Mouse (Mus musculus): ENCODE measurements at regions not wholly inside any gene's neighbourhood (a gene's known extent, or its start where the extent isn't known, plus 50 kb on each side); places are given as distances from the start of the nearest gene placed in this dataset.

- Histone ChIP-seq H3K9me3 (ENCODE audit: control insufficient read depth, low read length) (no peaks in the 10 kb centered on the region), H3K4me1 (replicated peaks; ENCODE audit: control insufficient read depth, insufficient read depth) (no peaks in the 10 kb centered on the region), H3K27me3 (ENCODE audit: control insufficient read depth, insufficient read depth, low read length) (no peaks in the 10 kb centered on the region), H3K9ac (ENCODE audit: low read length) (no peak overlapping the region), H3K27ac (replicated peaks) (no peak overlapping the region), H3K36me3 (ENCODE audit: control insufficient read depth, insufficient read depth, low read length) (no peaks in the 10 kb centered on the region), H3K4me3 (ENCODE audit: low read depth, low read length) (no peak overlapping the region), H3K4me2 (replicated peaks; ENCODE audit: low read depth) (no peak overlapping the region)
- DNase-seq (ENCODE audit: low spot score) (no peak), ATAC-seq (ENCODE audit: low FRiP score, low TSS enrichment) (no peak)
- TF ChIP-seq CTCF (IDR thresholded peaks at IDR 0.05; ENCODE audit: low read depth) (no peak), EP300 (optimal IDR thresholded peaks at IDR 0.05) (no peak)
- WGBS: 87% methylated on average over 3 of the region's 3 CpGs
Observed at GRCm38 (mm10) chr9:67129095-67129494, 79.9 kb upstream of the Tpm1 start.

GRCm38 (mm10) chr9:67121691-67122090 is 72.5 kb upstream of the Tpm1 start:
- 72% methylated on average over 7 of the region's 7 CpGs for WGBS
- peak; percentile 84 for ATAC-seq (ENCODE audit: low FRiP score, low TSS enrichment)

GRCm38 (mm10) chr9:67118880-67119644 is 69.9 kb upstream of the Tpm1 start:
- Histone ChIP-seq H3K4me1 (replicated peaks; ENCODE audit: control insufficient read depth, insufficient read depth) (no peaks in the 10 kb centered on the region), H3K27ac (replicated peaks) (no peak overlapping the region), H3K9me3 (ENCODE audit: control insufficient read depth, low read length) (no peaks in the 10 kb centered on the region), H3K9ac (ENCODE audit: low read length) (no peak overlapping the region), H3K36me3 (ENCODE audit: control insufficient read depth, insufficient read depth, low read length) (no peaks in the 10 kb centered on the region), H3K4me2 (replicated peaks; ENCODE audit: low read depth) (no peak overlapping the region), H3K4me3 (ENCODE audit: low read depth, low read length) (no peak overlapping the region), H3K27me3 (ENCODE audit: control insufficient read depth, insufficient read depth, low read length) (no peaks in the 10 kb centered on the region)
- no peak for ATAC-seq (ENCODE audit: low FRiP score, low TSS enrichment)
- 72% methylated on average over 6 of the region's 6 CpGs for WGBS
- TF ChIP-seq CTCF (IDR thresholded peaks at IDR 0.05; ENCODE audit: low read depth): no peak
- no peak for TF ChIP-seq EP300 (optimal IDR thresholded peaks at IDR 0.05)
- DNase-seq (ENCODE audit: low spot score): no peak

More at GRCm38 (mm10) chr9:67121691-67122090, 72.5 kb upstream of the Tpm1 start:
- no peak for TF ChIP-seq EP300 (optimal IDR thresholded peaks at IDR 0.05)
- TF ChIP-seq CTCF (IDR thresholded peaks at IDR 0.05; ENCODE audit: low read depth): no peak
- Histone ChIP-seq H3K4me1 (replicated peaks; ENCODE audit: control insufficient read depth, insufficient read depth) (no peaks in the 10 kb centered on the region), H3K9me3 (ENCODE audit: control insufficient read depth, low read length) (no peaks in the 10 kb centered on the region), H3K4me2 (replicated peaks; ENCODE audit: low read depth) (no peak overlapping the region), H3K27me3 (ENCODE audit: control insufficient read depth, insufficient read depth, low read length) (no peaks in the 10 kb centered on the region), H3K4me3 (ENCODE audit: low read depth, low read length) (no peak overlapping the region), H3K27ac (replicated peaks) (peak overlapping the region; percentile 31; the same call in 1 of the 2 replicates), H3K9ac (ENCODE audit: low read length) (no peak overlapping the region), H3K36me3 (ENCODE audit: control insufficient read depth, insufficient read depth, low read length) (no peaks in the 10 kb centered on the region)
- DNase-seq (ENCODE audit: low spot score): peak; percentile 73

GRCm38 (mm10) chr9:67118429-67118828 is 69.2 kb upstream of the Tpm1 start:
- ATAC-seq (ENCODE audit: low FRiP score, low TSS enrichment) (no peak), DNase-seq (ENCODE audit: low spot score) (no peak)
- Histone ChIP-seq H3K27ac (replicated peaks) (no peak overlapping the region), H3K9ac (ENCODE audit: low read length) (no peak overlapping the region), H3K36me3 (ENCODE audit: control insufficient read depth, insufficient read depth, low read length) (no peaks in the 10 kb centered on the region), H3K9me3 (ENCODE audit: control insufficient read depth, low read length) (no peaks in the 10 kb centered on the region), H3K4me3 (ENCODE audit: low read depth, low read length) (no peak overlapping the region), H3K27me3 (ENCODE audit: control insufficient read depth, insufficient read depth, low read length) (no peaks in the 10 kb centered on the region), H3K4me2 (replicated peaks; ENCODE audit: low read depth) (no peak overlapping the region), H3K4me1 (replicated peaks; ENCODE audit: control insufficient read depth, insufficient read depth) (no peaks in the 10 kb centered on the region)
- no peak for TF ChIP-seq CTCF (IDR thresholded peaks at IDR 0.05; ENCODE audit: low read depth)
- TF ChIP-seq EP300 (optimal IDR thresholded peaks at IDR 0.05): no peak
- 92% methylated on average over 1 of the region's 1 CpGs for WGBS

GRCm38 (mm10) chr9:67117639-67118038 is 68.4 kb upstream of the Tpm1 start:
- no peak overlapping the region for H3K4me2 ChIP-seq (replicated peaks; ENCODE audit: low read depth)
- ATAC-seq (ENCODE audit: low FRiP score, low TSS enrichment) (peak; percentile 78), DNase-seq (ENCODE audit: low spot score) (peak; percentile 33)
- H3K9ac ChIP-seq (ENCODE audit: low read length): no peak overlapping the region
- H3K27me3 ChIP-seq (ENCODE audit: control insufficient read depth, insufficient read depth, low read length): no peaks in the 10 kb centered on the region
- H3K4me1 ChIP-seq (replicated peaks; ENCODE audit: control insufficient read depth, insufficient read depth): no peaks in the 10 kb centered on the region
- H3K9me3 ChIP-seq (ENCODE audit: control insufficient read depth, low read length): no peaks in the 10 kb centered on the region
- no peaks in the 10 kb centered on the region for H3K36me3 ChIP-seq (ENCODE audit: control insufficient read depth, insufficient read depth, low read length)
- H3K4me3 ChIP-seq (ENCODE audit: low read depth, low read length): no peak overlapping the region
- no peak overlapping the region for H3K27ac ChIP-seq (replicated peaks)
- WGBS: 57% methylated on average over 5 of the region's 5 CpGs
- no peak; the same call in 1 of the 2 replicates for TF ChIP-seq CTCF (IDR thresholded peaks at IDR 0.05; ENCODE audit: low read depth)
- no peak for TF ChIP-seq EP300 (optimal IDR thresholded peaks at IDR 0.05)

GRCm38 (mm10) chr9:67115991-67116390 is 66.8 kb upstream of the Tpm1 start:
- WGBS: 12% methylated on average over 2 of the region's 2 CpGs
- Histone ChIP-seq H3K9me3 (ENCODE audit: control insufficient read depth, low read length) (no peaks in the 10 kb centered on the region), H3K27ac (replicated peaks) (no peak overlapping the region), H3K4me3 (ENCODE audit: low read depth, low read length) (no peak overlapping the region), H3K4me2 (replicated peaks; ENCODE audit: low read depth) (no peak overlapping the region), H3K36me3 (ENCODE audit: control insufficient read depth, insufficient read depth, low read length) (no peaks in the 10 kb centered on the region), H3K4me1 (replicated peaks; ENCODE audit: control insufficient read depth, insufficient read depth) (no peaks in the 10 kb centered on the region), H3K9ac (ENCODE audit: low read length) (no peak overlapping the region), H3K27me3 (ENCODE audit: control insufficient read depth, insufficient read depth, low read length) (no peaks in the 10 kb centered on the region)
- no peak for TF ChIP-seq CTCF (IDR thresholded peaks at IDR 0.05; ENCODE audit: low read depth)
- no peak for TF ChIP-seq EP300 (optimal IDR thresholded peaks at IDR 0.05)
- ATAC-seq (ENCODE audit: low FRiP score, low TSS enrichment): 0 out of 2 replicates have a peak, but pooled peaks have one; percentile 19
- no peak for DNase-seq (ENCODE audit: low spot score)

Measured in stomach, postnatal 0 days (tissue).